Mouse (Mus musculus) forebrain, embryonic 11.5 days (tissue): ENCODE measurements around the gene Dnajb2. TPM values are rescaled to one million over a fixed set of nuclear protein-coding genes. Genes with fewer than 3 reads are reported as not detected.
A peak's percentile ranks its signal among the peaks of the same experiment; 100 is the strongest.

Experiments
- ATAC-seq: fragments of 200-750 bp; cut with Nextera tagmentation; replicated peaks from 2 replicates; pipeline ENCODE4 v1.8.0; 2017; ENCODE audit warnings: moderate TSS enrichment; ENCODE audit not compliant: low FRiP score
- DNase-seq: peaks from one replicate; pipeline ENCODE4 v3.0.0-alpha.2; 2017; ENCODE audit warnings: low spot score
- H3K27ac ChIP-seq: fragments of 300-500 bp; sonication (generic); 2 replicates; pipeline ENCODE4 v1.5.1; 2014; ENCODE audit warnings: low read depth, low read length
- H3K27me3 ChIP-seq: fragments of 300-500 bp; sonication (generic); 2 replicates; pipeline ENCODE4 v1.6.1; 2014; ENCODE audit warnings: mild to moderate bottlenecking, low read length, mixed read lengths; ENCODE audit not compliant: control insufficient read depth, insufficient read depth
- H3K36me3 ChIP-seq: fragments of 300-500 bp; sonication (generic); 2 replicates; pipeline ENCODE4 v1.6.1; 2014; ENCODE audit warnings: mild to moderate bottlenecking, low read length, moderate library complexity, mixed read lengths; ENCODE audit not compliant: control insufficient read depth, insufficient read depth
- H3K4me1 ChIP-seq: fragments of 300-500 bp; sonication (generic); replicated peaks from 2 replicates; pipeline ENCODE4 v1.6.1; 2014; ENCODE audit warnings: low read length, mixed read lengths; ENCODE audit not compliant: control insufficient read depth, insufficient read depth
- H3K4me2 ChIP-seq: fragments of 300-500 bp; sonication (generic); 2 replicates; pipeline ENCODE4 v1.6.1; 2014; ENCODE audit warnings: low read depth, mild to moderate bottlenecking, low read length, moderate library complexity, mixed read lengths; ENCODE audit not compliant: severe bottlenecking
- H3K4me3 ChIP-seq: fragments of 300-500 bp; sonication (generic); 2 replicates; pipeline ENCODE4 v1.5.1; 2014; ENCODE audit warnings: low read depth, low read length
- H3K9ac ChIP-seq: fragments of 300-500 bp; sonication (generic); 2 replicates; pipeline ENCODE4 v1.6.1; 2014; ENCODE audit warnings: low read length
- H3K9me3 ChIP-seq: fragments of 300-500 bp; sonication (generic); 2 replicates; pipeline ENCODE4 v1.6.1; 2016; ENCODE audit warnings: low read length, mixed read lengths; ENCODE audit not compliant: control insufficient read depth
- WGBS: fragments of 180-500 bp; shearing (Covaris S2); extraction: QIAGEN DNeasy Blood & Tissue Kit; methylation state at CpG from one replicate; pipeline ENCODE4 v1.1.7; 2014; 5-methylcytosine and 5-hydroxymethylcytosine counted together
- polyA plus RNA-seq: library from polyadenylated mRNA; unstranded; fragments of >200 nt; fragmentation: Nextera tagmentation; extraction: Ambion mirVana; gene quantifications from 2 replicates; pipeline ENCODE4 v1.2.1, GENCODE M21; 2014

The Dnajb2 gene
- polyA plus RNA-seq, 1 experiment from 2014 or later, result 22.6 TPM

DNA sequence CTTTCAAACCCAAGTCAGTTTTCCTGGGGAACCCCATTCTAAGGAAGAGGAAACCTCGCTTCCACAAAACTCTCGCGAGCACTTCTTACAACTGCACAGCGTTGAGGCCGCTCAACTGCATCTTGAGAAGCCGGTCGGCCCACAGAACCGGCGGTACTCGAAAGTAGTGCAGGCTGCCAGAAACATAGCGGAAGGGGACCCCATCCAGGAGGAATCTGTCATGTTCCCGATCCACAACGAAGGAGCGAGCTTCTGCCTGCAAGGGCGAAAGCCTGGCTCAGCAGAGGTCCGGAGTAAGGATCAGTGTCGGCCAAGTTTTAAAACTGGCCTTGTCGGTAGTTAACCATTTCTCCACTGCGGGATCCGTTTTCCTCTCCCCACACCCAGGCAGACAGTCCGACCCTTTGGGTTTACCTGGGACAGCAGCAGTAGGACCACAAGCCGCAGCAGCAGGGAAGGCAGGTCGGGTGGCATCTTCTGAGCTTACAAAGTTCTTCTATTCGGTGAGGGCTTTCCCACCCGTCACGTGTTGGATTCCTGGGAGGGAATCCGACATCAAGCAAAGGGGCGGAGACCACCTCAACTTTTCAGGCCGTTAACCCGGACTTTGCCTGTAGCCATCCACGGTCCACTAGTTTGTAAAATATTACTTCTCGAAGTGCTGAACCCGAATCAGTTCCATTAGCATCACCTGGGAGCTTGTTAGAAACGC, 27.1 kb upstream of the Dnajb2 start:
- Histone ChIP-seq H3K4me1 (peaks cover 6% of the 10 kb centered on the region; the same call in 1 of the 2 replicates), H3K9me3 (no peaks in the 10 kb centered on the region), H3K4me2 (peak overlapping the region; percentile 47), H3K27ac (no peak overlapping the region), H3K27me3 (no peaks in the 10 kb centered on the region), H3K4me3 (peak overlapping the region; percentile 30), H3K9ac (peak overlapping the region; percentile 61), H3K36me3 (no peaks in the 10 kb centered on the region; the same call in 1 of the 2 replicates)
- WGBS, result 14% methylated on average over 34 of the region's 34 CpGs
- DNase-seq (no peak), ATAC-seq (no peak)

GRCm38 (mm10) chr1:75210136-75211087, 25.8 kb upstream of the Dnajb2 start, which contains the start of the genes Glb1l and Stk16:
Glb1l (minus strand) TSS chr1:75210813.
Stk16 (plus strand) TSS chr1:75210838.
- Histone ChIP-seq H3K4me2 (peak within 1 kb of the TSS; percentile 70), H3K36me3 (no peaks in the 10 kb centered on the region; the same call in 1 of the 2 replicates), H3K4me1 (peaks cover 6% of the 10 kb centered on the region; the same call in 1 of the 2 replicates), H3K9me3 (no peaks in the 10 kb centered on the region), H3K27ac (no peak within 1 kb of the TSS), H3K27me3 (no peaks in the 10 kb centered on the region), H3K9ac (peak within 1 kb of the TSS; percentile 89), H3K4me3 (peak within 1 kb of the TSS; percentile 95)
- peak; percentile 95 for ATAC-seq
- 7% methylated on average over 42 of the region's 42 CpGs for WGBS
- DNase-seq, result peak; percentile 97

DNA sequence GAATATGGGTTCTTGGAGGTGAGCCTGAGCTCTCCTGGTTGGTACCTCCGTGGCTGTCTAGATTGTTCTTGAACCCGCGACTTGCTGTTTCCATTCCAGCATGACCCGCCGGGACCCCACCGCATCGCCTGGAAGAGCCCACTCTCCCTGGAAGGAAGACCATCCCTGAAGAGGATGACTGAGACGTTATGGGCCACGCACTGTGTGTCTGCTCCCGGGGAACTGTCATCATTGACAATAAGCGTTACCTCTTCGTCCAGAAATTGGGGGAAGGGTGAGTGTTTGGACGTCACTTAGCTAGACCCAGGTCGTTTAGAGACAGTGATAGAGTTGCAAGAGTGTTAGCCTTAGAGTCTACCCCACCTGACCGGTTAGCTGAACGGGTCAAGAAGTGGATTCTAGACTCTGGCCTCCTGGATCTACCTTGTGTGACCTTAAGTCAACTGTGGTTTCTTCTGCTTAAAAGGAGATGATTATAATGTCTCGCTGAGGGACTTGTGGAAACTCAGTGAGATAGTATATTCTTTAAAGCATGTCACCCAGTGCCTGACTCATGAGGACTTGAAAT, 25.0 kb upstream of the Dnajb2 start:
- Histone ChIP-seq H3K36me3 (no peaks in the 10 kb centered on the region; the same call in 1 of the 2 replicates), H3K9ac (peak overlapping the region; percentile 89), H3K9me3 (no peaks in the 10 kb centered on the region), H3K4me3 (peak overlapping the region; percentile 95), H3K4me1 (peaks cover 6% of the 10 kb centered on the region; the same call in 1 of the 2 replicates), H3K27me3 (no peaks in the 10 kb centered on the region), H3K4me2 (peak overlapping the region; percentile 70), H3K27ac (no peak overlapping the region)
- DNase-seq (no peak), ATAC-seq (no peak)
- WGBS, result 14% methylated on average over 17 of the region's 17 CpGs

DNA sequence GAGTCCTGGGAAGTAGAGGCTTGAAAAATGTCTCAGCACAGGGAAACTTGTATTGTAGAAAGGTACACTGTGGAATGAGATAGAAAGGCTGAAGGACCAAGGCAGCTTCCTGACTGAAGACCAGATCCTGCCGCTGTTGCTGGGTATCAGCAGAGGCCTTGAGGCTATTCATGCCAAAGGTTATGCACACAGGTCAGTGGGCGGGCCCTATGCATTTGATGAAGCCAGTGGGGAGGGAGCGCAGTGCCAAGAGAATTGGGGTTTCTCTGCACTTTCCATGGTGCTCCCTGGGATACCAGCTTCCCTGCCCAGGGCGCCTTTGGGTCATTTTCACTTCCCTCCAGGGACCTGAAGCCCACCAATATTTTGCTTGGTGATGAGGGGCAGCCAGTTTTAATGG, 23.7 kb upstream of the Dnajb2 start:
- WGBS, result 90% methylated on average over 4 of the region's 4 CpGs
- H3K4me1 ChIP-seq, result peaks cover 6% of the 10 kb centered on the region; the same call in 1 of the 2 replicates
- H3K36me3 ChIP-seq, result no peaks in the 10 kb centered on the region; the same call in 1 of the 2 replicates
- no peak overlapping the region for H3K4me3 ChIP-seq
- no peak overlapping the region for H3K4me2 ChIP-seq
- no peaks in the 10 kb centered on the region for H3K9me3 ChIP-seq
- H3K27ac ChIP-seq, result no peak overlapping the region
- H3K9ac ChIP-seq, result no peak overlapping the region
- ATAC-seq (no peak), DNase-seq (no peak)
- H3K27me3 ChIP-seq, result peaks cover 8% of the 10 kb centered on the region

- H3K4me2 ChIP-seq, result no peak overlapping the region
- peaks cover 14% of the 10 kb centered on the region for H3K27me3 ChIP-seq
- no peak for ATAC-seq
- DNase-seq, result no peak
- H3K4me1 ChIP-seq, result peaks cover 6% of the 10 kb centered on the region; the same call in 1 of the 2 replicates
- H3K9me3 ChIP-seq, result no peaks in the 10 kb centered on the region
- H3K4me3 ChIP-seq, result no peak overlapping the region
- H3K9ac ChIP-seq, result no peak overlapping the region
- WGBS, result 89% methylated on average over 7 of the region's 7 CpGs
- H3K36me3 ChIP-seq, result no peaks in the 10 kb centered on the region; the same call in 1 of the 2 replicates
- H3K27ac ChIP-seq, result no peak overlapping the region
These were observed 23.1 kb upstream of the Dnajb2 start for GRCm38 (mm10) chr1:75213096-75213495.

- H3K4me1 ChIP-seq, result peaks cover 15% of the 10 kb centered on the region
- no peak overlapping the region for H3K27ac ChIP-seq
- peaks cover 27% of the 10 kb centered on the region for H3K27me3 ChIP-seq
- H3K36me3 ChIP-seq, result no peaks in the 10 kb centered on the region; the same call in 1 of the 2 replicates
- no peak overlapping the region for H3K9ac ChIP-seq
- no peak overlapping the region for H3K4me3 ChIP-seq
- ATAC-seq (no peak), DNase-seq (no peak)
- 84% methylated on average over 2 of the region's 2 CpGs for WGBS
- no peaks in the 10 kb centered on the region for H3K9me3 ChIP-seq
- H3K4me2 ChIP-seq, result no peak overlapping the region
These were observed 21.8 kb upstream of the Dnajb2 start for GRCm38 (mm10) chr1:75214442-75214841.

DNA sequence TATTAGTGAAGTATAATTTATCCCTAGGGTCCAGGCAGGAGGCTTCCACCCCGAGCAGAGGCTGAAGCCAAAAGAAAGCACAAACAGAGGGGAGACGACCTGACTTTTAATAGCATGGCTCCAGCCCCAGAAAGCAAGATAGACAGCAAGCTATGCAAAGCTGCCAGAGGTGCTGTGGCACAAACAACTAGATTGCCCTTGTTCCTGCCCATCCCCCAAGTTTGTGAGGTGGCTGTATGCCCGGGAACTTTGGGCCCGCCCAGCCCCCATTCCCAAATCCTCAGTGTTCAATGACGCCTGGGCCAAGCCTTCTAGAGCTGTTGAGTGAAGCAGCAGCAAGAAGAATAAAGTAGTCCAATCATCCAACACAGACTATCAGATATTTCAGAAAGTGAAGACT, 21.3 kb upstream of the Dnajb2 start:
- no peaks in the 10 kb centered on the region for H3K9me3 ChIP-seq
- DNase-seq, result no peak
- WGBS, result 80% methylated on average over 5 of the region's 5 CpGs
- peaks cover 32% of the 10 kb centered on the region for H3K27me3 ChIP-seq
- peaks cover 18% of the 10 kb centered on the region for H3K4me1 ChIP-seq
- ATAC-seq, result no peak
- H3K27ac ChIP-seq, result no peak overlapping the region
- H3K9ac ChIP-seq, result no peak overlapping the region
- H3K4me2 ChIP-seq, result no peak overlapping the region
- no peak overlapping the region for H3K4me3 ChIP-seq
- no peaks in the 10 kb centered on the region; the same call in 1 of the 2 replicates for H3K36me3 ChIP-seq

GRCm38 (mm10) chr1:75215785-75216184, 20.4 kb upstream of the Dnajb2 start:
- H3K4me3 ChIP-seq, result no peak overlapping the region
- no peak overlapping the region for H3K9ac ChIP-seq
- no peaks in the 10 kb centered on the region; the same call in 1 of the 2 replicates for H3K36me3 ChIP-seq
- H3K4me2 ChIP-seq, result no peak overlapping the region
- peaks cover 41% of the 10 kb centered on the region for H3K27me3 ChIP-seq
- no peaks in the 10 kb centered on the region for H3K9me3 ChIP-seq
- ATAC-seq, result no peak
- DNase-seq, result no peak
- H3K4me1 ChIP-seq, result peaks cover 18% of the 10 kb centered on the region
- WGBS, result 94% methylated on average over 9 of the region's 9 CpGs
- no peak overlapping the region for H3K27ac ChIP-seq
